Mouse (Mus musculus): Measurements from ENCODE around the gene C3ar1. TPM values are rescaled to one million over a fixed set of nuclear protein-coding genes. Genes with fewer than 3 reads are reported as not detected.

C3ar1 gene
- total and polyA plus RNA-seq, 2 experiments from 2014 or later = 1.3 to 1.8 TPM

DNA sequence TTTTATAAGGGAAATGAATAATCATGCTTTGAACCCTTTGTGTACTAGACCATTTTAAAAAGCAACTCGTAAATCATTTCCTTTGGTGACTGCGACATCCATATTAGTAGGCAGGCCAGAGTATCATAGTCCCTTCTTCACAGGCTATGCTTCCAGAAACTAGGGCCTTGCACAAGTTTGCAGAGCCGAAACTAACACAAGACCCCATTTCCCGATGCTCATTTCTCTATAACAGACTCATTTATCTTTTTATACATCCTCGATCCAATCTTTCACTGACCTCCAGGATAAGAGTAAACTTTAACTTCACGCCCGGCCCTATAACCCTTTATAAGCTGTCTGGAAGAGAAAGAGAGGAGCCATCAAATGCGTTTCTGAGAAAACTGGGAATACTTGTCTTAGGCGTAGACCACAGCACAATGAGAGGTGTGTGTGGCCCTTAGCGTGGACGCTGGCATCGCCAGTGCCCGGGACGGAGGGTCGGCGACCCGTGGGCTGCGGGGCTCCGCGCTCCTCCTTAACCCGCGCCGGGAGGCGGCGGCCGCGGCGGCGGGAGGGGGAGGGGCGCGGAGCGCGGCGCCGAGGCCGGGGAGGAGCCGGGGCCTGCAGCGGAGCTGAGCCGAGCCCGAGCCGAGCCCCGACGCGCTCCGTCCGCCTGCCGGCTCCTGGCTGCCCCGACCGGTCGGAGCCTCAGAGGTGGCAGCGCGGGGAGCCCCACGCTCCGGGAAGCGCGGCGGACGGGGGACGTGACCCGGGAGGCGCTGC lies 36.5 kb downstream of the C3ar1 start, which contains the start of gene Foxj2:
Foxj2 (plus strand) TSS at position 609 of the 765 bp plus-strand sequence.
- ATAC-seq (ENCODE audit: low FRiP score) = peak; percentile 84
- no peaks in the 10 kb centered on the region for H3K9me3 ChIP-seq (ENCODE audit: low read length)
- peak within 1 kb of the TSS; percentile 65; the same call in 1 of the 2 replicates for H3K27ac ChIP-seq (ENCODE audit: low read depth, low read length)
- peak within 1 kb of the TSS; percentile 88 for H3K4me2 ChIP-seq (ENCODE audit: low read depth, low read length, poor library complexity, severe bottlenecking)
- DNase-seq (ENCODE audit: low spot score) = peak; percentile 53
- 3% methylated on average over 18 of the region's 61 CpGs for WGBS
- peaks cover 19% of the 10 kb centered on the region for H3K4me1 ChIP-seq (ENCODE audit: insufficient read depth, low read length)
- no peaks in the 10 kb centered on the region for H3K36me3 ChIP-seq (ENCODE audit: insufficient read depth, low read length)
- peak within 1 kb of the TSS; percentile 95 for H3K9ac ChIP-seq (replicated peaks; ENCODE audit: low read length, poor library complexity, severe bottlenecking)
- H3K27me3 ChIP-seq (ENCODE audit: insufficient read depth, low read length) = no peaks in the 10 kb centered on the region
- TF ChIP-seq CTCF (IDR thresholded peaks at IDR 0.05) = no peak
- peak within 1 kb of the TSS; percentile 71 for H3K4me3 ChIP-seq (ENCODE audit: low read depth, low read length)

GRCm38 (mm10) chr6:122813640-122814039 lies 42.3 kb downstream of the C3ar1 start:
- Histone ChIP-seq H3K4me3 (ENCODE audit: low read depth, low read length) (no peak overlapping the region), H3K9ac (replicated peaks; ENCODE audit: low read length, poor library complexity, severe bottlenecking) (no peak overlapping the region), H3K27ac (ENCODE audit: low read depth, low read length) (no peak overlapping the region), H3K27me3 (ENCODE audit: insufficient read depth, low read length) (no peaks in the 10 kb centered on the region), H3K9me3 (ENCODE audit: low read length) (no peaks in the 10 kb centered on the region), H3K4me1 (ENCODE audit: insufficient read depth, low read length) (no peaks in the 10 kb centered on the region), H3K36me3 (ENCODE audit: insufficient read depth, low read length) (no peaks in the 10 kb centered on the region), H3K4me2 (ENCODE audit: low read depth, low read length, poor library complexity, severe bottlenecking) (no peak overlapping the region)
- no peak for DNase-seq (ENCODE audit: low spot score)
- TF ChIP-seq CTCF (IDR thresholded peaks at IDR 0.05) = no peak
- 89% methylated on average over 4 of the region's 4 CpGs for WGBS
- ATAC-seq (ENCODE audit: low FRiP score) = no peak

- DNase-seq (ENCODE audit: low spot score) = no peak
- no peak overlapping the region for H3K4me3 ChIP-seq (ENCODE audit: low read depth, low read length)
- H3K9ac ChIP-seq (replicated peaks; ENCODE audit: low read length, poor library complexity, severe bottlenecking) = no peak overlapping the region
- no peak overlapping the region for H3K4me2 ChIP-seq (ENCODE audit: low read depth, low read length, poor library complexity, severe bottlenecking)
- no peak for ATAC-seq (ENCODE audit: low FRiP score)
- no peaks in the 10 kb centered on the region for H3K9me3 ChIP-seq (ENCODE audit: low read length)
- no peak overlapping the region for H3K27ac ChIP-seq (ENCODE audit: low read depth, low read length)
- no peaks in the 10 kb centered on the region for H3K4me1 ChIP-seq (ENCODE audit: insufficient read depth, low read length)
- WGBS = 95% methylated on average over 4 of the region's 4 CpGs
- H3K36me3 ChIP-seq (ENCODE audit: insufficient read depth, low read length) = no peaks in the 10 kb centered on the region
- no peaks in the 10 kb centered on the region for H3K27me3 ChIP-seq (ENCODE audit: insufficient read depth, low read length)
- no peak; the same call in 1 of the 2 replicates for TF ChIP-seq CTCF (IDR thresholded peaks at IDR 0.05)
Observed at GRCm38 (mm10) chr6:122812716-122813115, 43.2 kb downstream of the C3ar1 start.

DNA sequence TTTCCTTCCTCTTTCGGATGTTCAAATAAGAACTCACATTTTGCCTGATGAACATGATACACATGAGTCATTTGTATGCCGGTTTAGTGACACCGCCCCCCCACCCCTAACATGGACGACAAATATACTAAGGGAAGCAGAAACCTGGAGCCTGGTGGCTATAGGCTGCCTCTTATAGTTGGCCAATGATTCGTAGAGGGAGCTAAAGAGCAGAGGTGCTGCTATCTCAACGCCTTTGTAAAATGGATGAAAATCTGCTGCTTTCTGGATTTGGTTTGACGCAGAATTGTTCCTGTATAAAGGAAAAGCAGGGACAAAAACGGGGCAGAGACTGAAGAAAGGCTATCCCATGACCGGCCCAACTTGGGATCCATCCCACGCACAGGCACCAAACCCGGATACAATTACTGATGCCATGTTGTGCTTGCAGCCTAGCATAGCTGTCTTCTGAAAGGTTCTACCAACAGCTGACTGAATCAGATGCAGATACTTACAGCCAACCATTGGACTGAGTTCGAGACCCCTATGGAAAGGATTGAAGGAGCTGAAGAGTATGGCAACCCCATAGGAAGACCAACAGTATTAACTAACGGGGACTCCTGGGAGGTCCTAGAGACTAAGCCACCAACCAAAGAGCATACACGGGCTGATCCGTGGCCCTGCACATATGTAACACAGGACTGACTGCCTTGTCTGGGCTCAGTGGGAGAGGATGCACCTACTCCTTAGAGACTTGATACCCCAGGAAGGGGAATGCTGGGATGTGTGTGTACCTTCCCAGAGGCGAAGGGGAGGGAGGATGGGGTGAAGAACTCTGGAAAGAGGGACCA lies 44.0 kb downstream of the C3ar1 start:
- Histone ChIP-seq H3K27ac (ENCODE audit: low read depth, low read length) (peak overlapping the region; percentile 96), H3K4me3 (ENCODE audit: low read depth, low read length) (peak overlapping the region; percentile 65), H3K9ac (replicated peaks; ENCODE audit: low read length, poor library complexity, severe bottlenecking) (peak overlapping the region; percentile 5; the same call in 1 of the 2 replicates), H3K9me3 (ENCODE audit: low read length) (no peaks in the 10 kb centered on the region), H3K4me2 (ENCODE audit: low read depth, low read length, poor library complexity, severe bottlenecking) (peak overlapping the region; percentile 57), H3K36me3 (ENCODE audit: insufficient read depth, low read length) (no peaks in the 10 kb centered on the region), H3K4me1 (ENCODE audit: insufficient read depth, low read length) (no peaks in the 10 kb centered on the region), H3K27me3 (ENCODE audit: insufficient read depth, low read length) (no peaks in the 10 kb centered on the region)
- ATAC-seq (ENCODE audit: low FRiP score) (0 out of 2 replicates have a peak, but pooled peaks have one; percentile 13), DNase-seq (ENCODE audit: low spot score) (peak; percentile 76)
- WGBS = 24% methylated on average over 16 of the region's 16 CpGs
- TF ChIP-seq CTCF (IDR thresholded peaks at IDR 0.05) = peak; percentile 59

- Histone ChIP-seq H3K9ac (replicated peaks; ENCODE audit: low read length, poor library complexity, severe bottlenecking) (peak overlapping the region; percentile 59), H3K27ac (ENCODE audit: low read depth, low read length) (peak overlapping the region; percentile 96), H3K36me3 (ENCODE audit: insufficient read depth, low read length) (no peaks in the 10 kb centered on the region), H3K4me1 (ENCODE audit: insufficient read depth, low read length) (no peaks in the 10 kb centered on the region), H3K27me3 (ENCODE audit: insufficient read depth, low read length) (no peaks in the 10 kb centered on the region), H3K4me2 (ENCODE audit: low read depth, low read length, poor library complexity, severe bottlenecking) (peak overlapping the region; percentile 57), H3K4me3 (ENCODE audit: low read depth, low read length) (peak overlapping the region; percentile 65), H3K9me3 (ENCODE audit: low read length) (no peaks in the 10 kb centered on the region)
- under 1% methylated on average over 38 of the region's 38 CpGs for WGBS
- peak; percentile 91 for ATAC-seq (ENCODE audit: low FRiP score)
- peak; percentile 91 for DNase-seq (ENCODE audit: low spot score)
- TF ChIP-seq CTCF (IDR thresholded peaks at IDR 0.05) = no peak; the same call in 1 of the 2 replicates
Observed at GRCm38 (mm10) chr6:122811280-122811652, 44.7 kb downstream of the C3ar1 start.

All from midbrain, postnatal 0 days (tissue).